Mouse (Mus musculus) C2C12 (cell line): ENCODE data around the gene Nek11.

Source experiments
- CEBPB ChIP-seq: IDR thresholded peaks from one replicate; pipeline ENCODE4 v1.6.1; 2011; ENCODE audit warnings: low read depth, mild to moderate bottlenecking, control low read depth, moderate library complexity
- CTCF ChIP-seq: IDR thresholded peaks from one replicate; pipeline ENCODE4 v1.5.1; 2011; ENCODE audit not compliant: control insufficient read depth, insufficient read depth, insufficient read length
- MYOG ChIP-seq: IDR thresholded peaks from one replicate; pipeline ENCODE4 v1.6.1; 2011; ENCODE audit not compliant: control insufficient read depth, insufficient read length; ENCODE audit errors: extremely low read depth
- USF1 ChIP-seq: IDR thresholded peaks from one replicate; pipeline ENCODE4 v1.6.1; 2011; ENCODE audit warnings: low read depth, mild to moderate bottlenecking, control low read depth, moderate library complexity

DNA sequence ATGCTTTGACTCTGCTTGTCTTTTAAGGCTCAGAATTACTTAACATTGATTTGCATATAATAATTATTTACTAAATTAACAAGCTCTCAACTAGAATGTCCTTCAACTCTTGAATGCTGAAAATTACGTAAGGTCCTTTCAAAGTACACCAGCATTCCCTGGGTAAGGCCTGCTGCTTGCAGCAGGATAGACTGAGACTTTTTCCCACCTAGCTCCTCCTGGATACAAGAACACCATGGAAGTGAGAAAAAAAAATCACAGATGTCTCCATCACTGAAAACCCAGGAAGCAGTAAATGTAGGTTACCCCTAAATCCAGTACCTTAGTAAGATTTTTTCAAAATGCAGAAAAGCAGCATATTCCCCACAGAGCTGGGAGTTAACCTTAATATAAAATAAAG, 82.6 kb downstream of the Nek11 start:
- TF ChIP-seq USF1 (no peak), CTCF (no peak), CEBPB (no peak), MYOG (no peak)
